Mouse (Mus musculus) CH12.LX (cell line): ENCODE results near the gene Fam193b. TPM values are rescaled to one million over a fixed set of nuclear protein-coding genes. Genes with fewer than 3 reads are reported as not detected.

Source experiments
- DNase-seq: peaks from one replicate; pipeline ENCODE4 v3.0.0-alpha.2; 2013; ENCODE audit errors: extremely low read depth
- H3K27ac ChIP-seq: 2 replicates; pipeline ENCODE4 v1.5.1; 2012; ENCODE audit warnings: low read depth, mild to moderate bottlenecking, control low read depth, moderate library complexity; ENCODE audit not compliant: insufficient read depth
- H3K27me3 ChIP-seq: replicated peaks from 2 replicates; pipeline ENCODE3; 2012; ENCODE audit warnings: inconsistent platforms
- H3K36me3 ChIP-seq, 2 experiments: replicated peaks in 1 of 2; 2 replicates each; pipeline versions ENCODE3 to v1.6.1; 2012; ENCODE audit warnings: inconsistent platforms in 1 of 2, low read length in 1 of 2, mild to moderate bottlenecking in 1 of 2, mixed read lengths in 1 of 2, moderate library complexity in 1 of 2; ENCODE audit not compliant: control insufficient read depth in 1 of 2, insufficient read depth in 1 of 2
- H3K4me1 ChIP-seq, 2 experiments: 2 replicates each; pipeline ENCODE4 v1.6.1; 2012; ENCODE audit warnings: inconsistent platforms in 1 of 2, moderate library complexity in 1 of 2; ENCODE audit not compliant: insufficient read depth in 2 of 2, control insufficient read depth in 1 of 2
- H3K4me2 ChIP-seq: 2 replicates; pipeline ENCODE4 v1.6.1; 2012; ENCODE audit warnings: low read depth, mild to moderate bottlenecking, control low read depth; ENCODE audit not compliant: poor library complexity, insufficient read depth, severe bottlenecking
- H3K4me3 ChIP-seq, 3 experiments: fragments of 150-350 bp in 1 of 3; sonication (generic) in 1 of 3; replicated peaks in 1 of 3; 2 replicates each; pipeline versions ENCODE3 to v1.5.1; 2011 to 2012; ENCODE audit warnings: low read depth in 2 of 3, low read length in 2 of 3, mild to moderate bottlenecking in 2 of 3, moderate library complexity in 2 of 3, control low read depth in 1 of 3, improper control_type of control experiment in 1 of 3, inconsistent platforms in 1 of 3, mixed read lengths in 1 of 3; ENCODE audit not compliant: poor library complexity in 1 of 3
- H3K79me2 ChIP-seq: replicated peaks from 2 replicates; pipeline ENCODE4 v1.6.1; 2012; ENCODE audit warnings: mild to moderate bottlenecking, moderate library complexity; ENCODE audit not compliant: control insufficient read depth, poor library complexity, insufficient read depth, severe bottlenecking; ENCODE audit errors: extremely low read depth
- H3K9ac ChIP-seq: 2 replicates; pipeline ENCODE4 v1.6.1; 2012; ENCODE audit warnings: low read depth, mild to moderate bottlenecking, control low read depth, moderate library complexity; ENCODE audit not compliant: insufficient read depth
- H3K9me3 ChIP-seq: replicated peaks from 2 replicates; pipeline ENCODE3; 2012; ENCODE audit warnings: low read length, inconsistent platforms, mixed read lengths
- CHD2 ChIP-seq: IDR thresholded peaks from 2 replicates; pipeline ENCODE4 v1.6.1; 2011; ENCODE audit warnings: low read length, improper control_type of control experiment
- MXI1 ChIP-seq: IDR thresholded peaks from 2 replicates; pipeline ENCODE4 v1.6.1; 2011; ENCODE audit warnings: mild to moderate bottlenecking, low read depth, low read length, improper control_type of control experiment
- dilution Hi-C: fragments of 300-500 bp; cut with MboI; formaldehyde crosslinking; loops from 2 replicates; pipeline ENCODE4 v1.14.3; 2020; ENCODE audit warnings: low sequenced_read_pairs; ENCODE audit not compliant: extremely low pct_unique_long_range_greater_than_20kb, extremely low pct_ligation_motif_present
- in situ Hi-C: fragments of 300-500 bp; cut with MboI; formaldehyde crosslinking; loops from 3 replicates; pipeline ENCODE4 v1.14.3; 2019; ENCODE audit warnings: low sequenced_read_pairs, low pct_ligation_motif_present, low pct_unique_long_range_greater_than_20kb, mixed read lengths
- polyA plus RNA-seq: library from polyadenylated mRNA; unstranded; fragments of >175 nt; gene quantifications from 2 replicates; pipeline ENCODE4 v1.2.1, GENCODE M21; 2012; ENCODE audit warnings: low read depth; ENCODE audit not compliant: insufficient read length
- total RNA-seq, 2 experiments: library from RNA; depleted of rRNA; stranded (reverse); fragments of 300-350 nt in 1 of 2; fragments of >200 nt in 1 of 2; gene quantifications; 2 replicates each; pipeline ENCODE4 v1.2.3; 2012 to 2014

Gene Fam193b
- total and polyA plus RNA-seq, 3 experiments = 9.2 to 22.4 (median 17.9) TPM

- H3K4me1 ChIP-seq = no peaks in the 10 kb centered on the region
- TF ChIP-seq MXI1 (no peak), CHD2 (no peak)
- TF ChIP-seq, all 38 proteins: peak for 0
- in situ Hi-C loops = no loop called here
- peaks cover 4 to 26% of the 10 kb centered on the region in 2 experiments for H3K36me3 ChIP-seq
- no peak overlapping the region for H3K4me3 ChIP-seq
- H3K27ac ChIP-seq = no peak overlapping the region
- no peaks in the 10 kb centered on the region for H3K9me3 ChIP-seq
- no peak overlapping the region for H3K4me2 ChIP-seq
- dilution Hi-C loops = no loop called here
- no peak overlapping the region for H3K9ac ChIP-seq
- H3K79me2 ChIP-seq = no peaks in the 10 kb centered on the region
- H3K27me3 ChIP-seq = peaks cover 37% of the 10 kb centered on the region
- DNase-seq = no peak
These were observed 76.7 kb downstream of the Fam193b start for GRCm38 (mm10) chr13:55494257-55494656.

Other genes starting within 250 kb of the Fam193b start
Only the 20 nearest of the 21 such genes appear.
- 7.3 and 10.0 TPM in 2 replicates for gene Mxd3, start 241.3 kb downstream of the Fam193b start, total RNA-seq (2012; rRNA removed)
- gene Mxd3, start 241.3 kb downstream of the Fam193b start, total RNA-seq (2014; rRNA removed) = 4.1 and 7.0 TPM in 2 replicates
- gene Mxd3, start 241.3 kb downstream of the Fam193b start, polyA plus RNA-seq = 6.9 and 13.5 TPM in 2 replicates
- gene Lman2, start 208.3 kb downstream of the Fam193b start, total RNA-seq (2012; rRNA removed) = 126 and 150 TPM in 2 replicates
- gene Lman2, start 208.3 kb downstream of the Fam193b start, total RNA-seq (2014; rRNA removed) = 87.9 and 94.6 TPM in 2 replicates
- gene Lman2, start 208.3 kb downstream of the Fam193b start, polyA plus RNA-seq = 169 and 174 TPM in 2 replicates
- 7.4 and 8.0 TPM in 2 replicates for gene Rgs14, start 201.4 kb downstream of the Fam193b start, total RNA-seq (2012; rRNA removed)
- 6.3 and 7.4 TPM in 2 replicates for gene Rgs14, start 201.4 kb downstream of the Fam193b start, total RNA-seq (2014; rRNA removed)
- 6.5 and 7.6 TPM in 2 replicates for gene Rgs14, start 201.4 kb downstream of the Fam193b start, polyA plus RNA-seq
- not detected in 2 replicates for gene Slc34a1, start 172.9 kb downstream of the Fam193b start, total RNA-seq (2012; rRNA removed)
- not detected in 2 replicates for gene Slc34a1, start 172.9 kb downstream of the Fam193b start, total RNA-seq (2014; rRNA removed)
- gene Slc34a1, start 172.9 kb downstream of the Fam193b start, polyA plus RNA-seq = not detected in 2 replicates
- gene Pfn3, start 155.9 kb downstream of the Fam193b start, total RNA-seq (2012; rRNA removed) = not detected in 2 replicates
- not detected in 2 replicates for gene Pfn3, start 155.9 kb downstream of the Fam193b start, total RNA-seq (2014; rRNA removed)
- gene Pfn3, start 155.9 kb downstream of the Fam193b start, polyA plus RNA-seq = not detected in 2 replicates
- gene F12, start 144.3 kb downstream of the Fam193b start, total RNA-seq (2012; rRNA removed) = not detected in 2 replicates
- gene F12, start 144.3 kb downstream of the Fam193b start, total RNA-seq (2014; rRNA removed) = not detected in 2 replicates
- gene F12, start 144.3 kb downstream of the Fam193b start, polyA plus RNA-seq = not detected in 2 replicates
- 60.1 and 69.9 TPM in 2 replicates for gene Grk6, start 126.0 kb downstream of the Fam193b start, total RNA-seq (2012; rRNA removed)
- gene Grk6, start 126.0 kb downstream of the Fam193b start, total RNA-seq (2014; rRNA removed) = 59.0 and 65.0 TPM in 2 replicates
- 71.0 and 72.8 TPM in 2 replicates for gene Grk6, start 126.0 kb downstream of the Fam193b start, polyA plus RNA-seq
- gene Prr7, start 106.9 kb downstream of the Fam193b start, total RNA-seq (2012; rRNA removed) = 0.89 and 1.1 TPM in 2 replicates
- gene Prr7, start 106.9 kb downstream of the Fam193b start, total RNA-seq (2014; rRNA removed) = 0.60 and 0.69 TPM in 2 replicates
- 0.83 and 1.2 TPM in 2 replicates for gene Prr7, start 106.9 kb downstream of the Fam193b start, polyA plus RNA-seq
- gene Dbn1, start 83.0 kb downstream of the Fam193b start, total RNA-seq (2012; rRNA removed) = 1.9 and 3.1 TPM in 2 replicates
- 0.09 and 0.12 TPM in 2 replicates for gene Dbn1, start 83.0 kb downstream of the Fam193b start, total RNA-seq (2014; rRNA removed)
- gene Dbn1, start 83.0 kb downstream of the Fam193b start, polyA plus RNA-seq = 0.59 and 0.72 TPM in 2 replicates
- 8.5 and 8.7 TPM in 2 replicates for gene Pdlim7, start 57.4 kb downstream of the Fam193b start, total RNA-seq (2012; rRNA removed)
- 6.6 and 11.2 TPM in 2 replicates for gene Pdlim7, start 57.4 kb downstream of the Fam193b start, total RNA-seq (2014; rRNA removed)
- 26.2 and 32.5 TPM in 2 replicates for gene Pdlim7, start 57.4 kb downstream of the Fam193b start, polyA plus RNA-seq
- 38.4 and 38.8 TPM in 2 replicates for gene Dok3, start 41.8 kb downstream of the Fam193b start, total RNA-seq (2012; rRNA removed)
- gene Dok3, start 41.8 kb downstream of the Fam193b start, total RNA-seq (2014; rRNA removed) = 9.0 and 9.1 TPM in 2 replicates
- 28.1 and 30.3 TPM in 2 replicates for gene Dok3, start 41.8 kb downstream of the Fam193b start, polyA plus RNA-seq
- 107 and 109 TPM in 2 replicates for gene Ddx41, start 34.5 kb downstream of the Fam193b start, total RNA-seq (2012; rRNA removed)
- 56.6 and 59.9 TPM in 2 replicates for gene Ddx41, start 34.5 kb downstream of the Fam193b start, total RNA-seq (2014; rRNA removed)
- 95.3 and 107 TPM in 2 replicates for gene Ddx41, start 34.5 kb downstream of the Fam193b start, polyA plus RNA-seq
- gene Tmed9, start 2.6 kb upstream of the Fam193b start, total RNA-seq (2012; rRNA removed) = 196 and 222 TPM in 2 replicates
- gene Tmed9, start 2.6 kb upstream of the Fam193b start, total RNA-seq (2014; rRNA removed) = 88.1 and 88.2 TPM in 2 replicates
- gene Tmed9, start 2.6 kb upstream of the Fam193b start, polyA plus RNA-seq = 194 and 197 TPM in 2 replicates
- gene B4galt7, start 28.8 kb upstream of the Fam193b start, total RNA-seq (2012; rRNA removed) = 10.3 and 11.7 TPM in 2 replicates
- gene B4galt7, start 28.8 kb upstream of the Fam193b start, total RNA-seq (2014; rRNA removed) = 11.0 TPM in 2 replicates
- 8.5 and 8.7 TPM in 2 replicates for gene B4galt7, start 28.8 kb upstream of the Fam193b start, polyA plus RNA-seq
- 29.9 and 41.0 TPM in 2 replicates for gene Caml, start 51.9 kb upstream of the Fam193b start, total RNA-seq (2012; rRNA removed)
- gene Caml, start 51.9 kb upstream of the Fam193b start, total RNA-seq (2014; rRNA removed) = 49.9 and 52.9 TPM in 2 replicates
- gene Caml, start 51.9 kb upstream of the Fam193b start, polyA plus RNA-seq = 38.2 and 41.6 TPM in 2 replicates
- 36.1 and 46.3 TPM in 2 replicates for gene Ddx46, start 63.9 kb upstream of the Fam193b start, total RNA-seq (2012; rRNA removed)
- gene Ddx46, start 63.9 kb upstream of the Fam193b start, total RNA-seq (2014; rRNA removed) = 35.4 and 37.4 TPM in 2 replicates
- gene Ddx46, start 63.9 kb upstream of the Fam193b start, polyA plus RNA-seq = 99.8 and 103 TPM in 2 replicates
- 22.1 and 23.2 TPM in 2 replicates for gene B230219D22Rik, start 122.0 kb upstream of the Fam193b start, total RNA-seq (2012; rRNA removed)
- 35.0 and 36.1 TPM in 2 replicates for gene B230219D22Rik, start 122.0 kb upstream of the Fam193b start, total RNA-seq (2014; rRNA removed)
- gene B230219D22Rik, start 122.0 kb upstream of the Fam193b start, polyA plus RNA-seq = 25.0 and 25.7 TPM in 2 replicates
- 34.6 and 39.7 TPM in 2 replicates for gene Txndc15, start 143.5 kb upstream of the Fam193b start, total RNA-seq (2012; rRNA removed)
- gene Txndc15, start 143.5 kb upstream of the Fam193b start, total RNA-seq (2014; rRNA removed) = 48.7 and 51.2 TPM in 2 replicates
- gene Txndc15, start 143.5 kb upstream of the Fam193b start, polyA plus RNA-seq = 37.4 and 45.2 TPM in 2 replicates
- gene Pcbd2, start 156.2 kb upstream of the Fam193b start, total RNA-seq (2012; rRNA removed) = 28.6 and 32.1 TPM in 2 replicates
- 19.0 and 20.6 TPM in 2 replicates for gene Pcbd2, start 156.2 kb upstream of the Fam193b start, total RNA-seq (2014; rRNA removed)
- 44.9 and 45.0 TPM in 2 replicates for gene Pcbd2, start 156.2 kb upstream of the Fam193b start, polyA plus RNA-seq
- not detected in 2 replicates for gene Catsper3, start 213.4 kb upstream of the Fam193b start, total RNA-seq (2012; rRNA removed)
- not detected in 2 replicates for gene Catsper3, start 213.4 kb upstream of the Fam193b start, total RNA-seq (2014; rRNA removed)
- gene Catsper3, start 213.4 kb upstream of the Fam193b start, polyA plus RNA-seq = not detected in 2 replicates